Mouse (Mus musculus) forebrain, embryonic 11.5 days (tissue): Measurements from ENCODE around the gene Vps53. TPM values are rescaled to one million over a fixed set of nuclear protein-coding genes. Genes with fewer than 3 reads are reported as not detected.

Experiments used
- ATAC-seq: fragments of 200-750 bp; cut with Nextera tagmentation; replicated peaks from 2 replicates; pipeline ENCODE4 v1.8.0; 2017; ENCODE audit warnings: moderate TSS enrichment; ENCODE audit not compliant: low FRiP score
- DNase-seq: peaks from one replicate; pipeline ENCODE4 v3.0.0-alpha.2; 2017; ENCODE audit warnings: low spot score
- H3K27ac ChIP-seq: fragments of 300-500 bp; sonication (generic); 2 replicates; pipeline ENCODE4 v1.5.1; 2014; ENCODE audit warnings: low read depth, low read length
- H3K27me3 ChIP-seq: fragments of 300-500 bp; sonication (generic); 2 replicates; pipeline ENCODE4 v1.6.1; 2014; ENCODE audit warnings: mild to moderate bottlenecking, low read length, mixed read lengths; ENCODE audit not compliant: control insufficient read depth, insufficient read depth
- H3K36me3 ChIP-seq: fragments of 300-500 bp; sonication (generic); 2 replicates; pipeline ENCODE4 v1.6.1; 2014; ENCODE audit warnings: mild to moderate bottlenecking, low read length, moderate library complexity, mixed read lengths; ENCODE audit not compliant: control insufficient read depth, insufficient read depth
- H3K4me1 ChIP-seq: fragments of 300-500 bp; sonication (generic); replicated peaks from 2 replicates; pipeline ENCODE4 v1.6.1; 2014; ENCODE audit warnings: low read length, mixed read lengths; ENCODE audit not compliant: control insufficient read depth, insufficient read depth
- H3K4me2 ChIP-seq: fragments of 300-500 bp; sonication (generic); 2 replicates; pipeline ENCODE4 v1.6.1; 2014; ENCODE audit warnings: low read depth, mild to moderate bottlenecking, low read length, moderate library complexity, mixed read lengths; ENCODE audit not compliant: severe bottlenecking
- H3K4me3 ChIP-seq: fragments of 300-500 bp; sonication (generic); 2 replicates; pipeline ENCODE4 v1.5.1; 2014; ENCODE audit warnings: low read depth, low read length
- H3K9ac ChIP-seq: fragments of 300-500 bp; sonication (generic); 2 replicates; pipeline ENCODE4 v1.6.1; 2014; ENCODE audit warnings: low read length
- H3K9me3 ChIP-seq: fragments of 300-500 bp; sonication (generic); 2 replicates; pipeline ENCODE4 v1.6.1; 2016; ENCODE audit warnings: low read length, mixed read lengths; ENCODE audit not compliant: control insufficient read depth
- WGBS: fragments of 180-500 bp; shearing (Covaris S2); extraction: QIAGEN DNeasy Blood & Tissue Kit; methylation state at CpG from one replicate; pipeline ENCODE4 v1.1.7; 2014; 5-methylcytosine and 5-hydroxymethylcytosine counted together
- polyA plus RNA-seq: library from polyadenylated mRNA; unstranded; fragments of >200 nt; fragmentation: Nextera tagmentation; extraction: Ambion mirVana; gene quantifications from 2 replicates; pipeline ENCODE4 v1.2.1, GENCODE M21; 2014

The Vps53 gene
- polyA plus RNA-seq, 1 experiment from 2014 or later, result 43.6 TPM

GRCm38 (mm10) chr11:76064411-76064810 is 115.0 kb downstream of the Vps53 start:
- no peak overlapping the region for H3K9ac ChIP-seq
- H3K4me1 ChIP-seq, result no peaks in the 10 kb centered on the region
- WGBS, result 85% methylated on average over 7 of the region's 7 CpGs
- DNase-seq, result no peak
- H3K9me3 ChIP-seq, result no peaks in the 10 kb centered on the region
- H3K27me3 ChIP-seq, result no peaks in the 10 kb centered on the region
- no peak overlapping the region for H3K4me2 ChIP-seq
- no peak overlapping the region for H3K27ac ChIP-seq
- H3K4me3 ChIP-seq, result no peak overlapping the region
- no peaks in the 10 kb centered on the region for H3K36me3 ChIP-seq
- ATAC-seq, result no peak

DNA sequence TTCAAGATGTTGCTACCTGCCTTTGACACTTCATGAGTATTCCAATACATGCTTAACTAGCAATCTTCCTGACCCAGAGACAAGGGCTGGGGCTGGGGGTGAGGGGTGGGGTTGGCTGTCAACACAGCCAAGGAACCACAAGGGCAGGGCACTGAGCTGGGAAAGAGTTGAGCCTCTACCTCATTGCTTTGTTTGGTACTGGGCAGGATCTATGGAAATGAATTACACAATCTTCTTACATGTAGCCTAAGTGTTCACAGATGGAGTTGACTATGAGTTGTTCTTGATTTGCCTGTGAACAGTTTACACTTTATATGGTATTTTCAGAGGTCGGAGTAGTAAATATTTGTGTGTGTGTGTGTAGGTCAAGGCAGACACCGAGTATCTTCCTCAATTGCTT is 118.5 kb downstream of the Vps53 start:
- Histone ChIP-seq H3K9me3 (no peaks in the 10 kb centered on the region), H3K27ac (no peak overlapping the region), H3K27me3 (no peaks in the 10 kb centered on the region), H3K4me1 (no peaks in the 10 kb centered on the region), H3K9ac (no peak overlapping the region), H3K4me2 (no peak overlapping the region), H3K4me3 (no peak overlapping the region), H3K36me3 (no peaks in the 10 kb centered on the region)
- ATAC-seq (no peak), DNase-seq (no peak)
- WGBS, result 94% methylated on average over 2 of the region's 2 CpGs

DNA sequence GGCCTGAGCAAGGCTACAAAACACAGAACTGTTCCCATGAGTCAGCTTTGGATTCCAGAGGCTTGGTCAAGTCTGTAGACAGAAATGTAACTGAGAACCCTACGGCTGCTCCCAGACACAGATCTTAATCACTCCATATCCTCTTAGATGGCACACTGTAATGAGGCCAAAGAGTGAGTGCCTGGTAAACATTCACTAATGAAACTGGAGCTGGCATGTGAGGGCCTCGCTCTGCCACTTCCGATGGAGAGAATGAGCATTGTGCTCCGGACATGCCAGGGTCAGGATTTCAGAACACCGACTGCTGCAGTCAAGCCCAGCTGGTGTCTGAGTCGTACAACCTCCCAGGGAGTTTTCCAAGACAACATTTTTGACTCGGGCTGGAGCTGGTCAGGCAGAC is 119.5 kb downstream of the Vps53 start:
- ATAC-seq, result no peak
- no peak overlapping the region for H3K4me2 ChIP-seq
- H3K36me3 ChIP-seq, result no peaks in the 10 kb centered on the region
- H3K27ac ChIP-seq, result no peak overlapping the region
- no peaks in the 10 kb centered on the region for H3K4me1 ChIP-seq
- no peak for DNase-seq
- no peak overlapping the region for H3K4me3 ChIP-seq
- no peaks in the 10 kb centered on the region for H3K27me3 ChIP-seq
- no peaks in the 10 kb centered on the region for H3K9me3 ChIP-seq
- no peak overlapping the region for H3K9ac ChIP-seq
- 88% methylated on average over 7 of the region's 7 CpGs for WGBS

DNA sequence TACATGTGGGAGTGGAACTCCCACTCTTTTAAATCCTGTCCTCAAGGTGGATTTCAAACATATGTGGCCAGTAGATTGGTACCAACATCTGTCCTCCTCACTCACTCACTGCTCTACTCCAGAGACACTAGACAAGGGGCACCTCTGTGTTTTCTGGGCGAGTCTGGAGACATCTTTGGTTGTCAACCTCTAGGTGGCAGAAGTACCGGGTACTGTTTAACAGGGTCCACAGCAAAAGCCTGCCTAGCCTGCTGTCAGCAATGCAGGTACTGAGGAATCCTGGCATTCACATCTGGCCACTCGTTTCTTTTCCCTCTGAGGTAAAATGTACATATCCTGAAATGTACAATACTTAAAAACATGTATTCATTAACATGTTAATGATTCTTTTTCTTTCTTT is 123.0 kb downstream of the Vps53 start:
- ATAC-seq (no peak), DNase-seq (no peak)
- Histone ChIP-seq H3K4me2 (no peak overlapping the region), H3K9ac (no peak overlapping the region), H3K4me3 (no peak overlapping the region), H3K4me1 (no peaks in the 10 kb centered on the region), H3K27ac (no peak overlapping the region), H3K27me3 (no peaks in the 10 kb centered on the region), H3K9me3 (no peaks in the 10 kb centered on the region), H3K36me3 (no peaks in the 10 kb centered on the region)
- WGBS, result 27% methylated on average over 3 of the region's 3 CpGs

DNA sequence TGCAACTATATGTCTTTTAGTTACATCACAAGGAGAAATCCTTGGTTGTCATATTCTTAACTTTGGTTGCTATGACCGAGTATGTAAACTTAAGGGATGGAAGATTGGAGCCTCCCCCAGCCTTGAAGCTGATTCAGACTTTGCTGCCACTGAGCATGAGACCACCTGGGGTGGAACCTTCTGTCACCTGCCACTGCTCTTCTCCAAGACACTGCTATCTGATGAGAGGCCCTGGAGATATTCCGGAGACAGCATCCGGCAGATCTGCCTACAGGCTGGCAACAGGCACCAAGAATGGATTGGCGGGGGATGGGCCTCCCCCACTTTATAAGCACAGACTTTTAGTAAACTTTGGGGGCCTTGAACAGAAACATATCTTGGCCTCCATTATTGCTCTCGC is 127.0 kb downstream of the Vps53 start:
- Histone ChIP-seq H3K9ac (no peak overlapping the region), H3K9me3 (no peaks in the 10 kb centered on the region), H3K4me1 (no peaks in the 10 kb centered on the region), H3K36me3 (no peaks in the 10 kb centered on the region), H3K27me3 (no peaks in the 10 kb centered on the region), H3K27ac (no peak overlapping the region), H3K4me3 (no peak overlapping the region), H3K4me2 (no peak overlapping the region)
- 91% methylated on average over 5 of the region's 5 CpGs for WGBS
- ATAC-seq (no peak), DNase-seq (no peak)

DNA sequence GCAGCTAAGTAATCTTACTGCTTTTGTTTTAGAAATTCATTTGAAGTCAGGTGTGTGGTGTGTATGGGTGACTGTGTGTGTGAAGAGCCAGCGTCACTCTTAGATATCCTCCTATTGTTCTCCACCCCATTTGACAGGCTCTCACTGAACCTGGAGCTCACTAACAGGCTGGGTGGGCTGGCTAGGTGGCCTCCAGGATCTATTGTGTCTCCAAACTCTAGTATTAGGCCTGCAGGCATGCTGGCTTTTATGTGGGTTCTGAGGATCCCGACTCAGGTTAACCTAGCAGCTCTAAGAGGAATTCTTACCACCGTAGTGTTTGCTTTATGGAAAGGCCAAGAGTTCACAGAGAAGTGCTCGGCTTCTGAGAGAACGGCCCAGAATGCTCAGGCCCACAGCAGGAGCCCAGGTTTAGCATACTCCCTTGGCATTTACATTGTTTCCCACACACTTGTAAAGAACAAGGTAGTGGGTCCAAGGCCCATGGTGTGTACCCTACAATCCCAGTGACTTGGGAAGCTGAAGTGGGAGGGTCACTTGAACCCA is 128.4 kb downstream of the Vps53 start:
- Histone ChIP-seq H3K4me2 (no peak overlapping the region), H3K27me3 (no peaks in the 10 kb centered on the region), H3K36me3 (no peaks in the 10 kb centered on the region; the same call in 1 of the 2 replicates), H3K4me3 (no peak overlapping the region), H3K9ac (no peak overlapping the region), H3K9me3 (no peaks in the 10 kb centered on the region), H3K27ac (no peak overlapping the region), H3K4me1 (no peaks in the 10 kb centered on the region)
- 44% methylated on average over 5 of the region's 5 CpGs for WGBS
- DNase-seq (no peak), ATAC-seq (no peak)

DNA sequence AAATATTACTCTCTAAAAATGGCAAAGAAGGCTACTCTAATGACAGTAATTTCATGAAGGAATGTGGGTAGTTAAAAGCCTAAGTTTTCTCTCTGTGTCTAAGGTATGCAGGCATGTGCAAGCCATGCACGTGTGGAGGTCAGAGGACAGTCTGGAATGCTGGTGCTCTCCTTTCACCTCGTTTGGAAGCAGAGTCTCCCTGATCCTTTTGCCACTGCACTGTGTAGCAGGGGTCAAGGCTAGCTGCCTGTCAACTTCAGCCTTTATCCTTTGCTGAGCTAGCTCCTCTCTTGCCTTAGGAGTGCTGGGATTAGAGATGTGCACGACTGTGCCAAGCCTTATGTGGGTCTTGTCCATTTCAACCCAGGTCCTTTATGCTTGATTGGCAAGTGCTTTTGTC is 128.9 kb downstream of the Vps53 start:
- Histone ChIP-seq H3K4me1 (no peaks in the 10 kb centered on the region), H3K4me3 (no peak overlapping the region), H3K9ac (no peak overlapping the region), H3K36me3 (no peaks in the 10 kb centered on the region; the same call in 1 of the 2 replicates), H3K9me3 (no peaks in the 10 kb centered on the region), H3K27me3 (no peaks in the 10 kb centered on the region), H3K27ac (no peak overlapping the region), H3K4me2 (no peak overlapping the region)
- 37% methylated on average over 3 of the region's 3 CpGs for WGBS
- DNase-seq (no peak), ATAC-seq (no peak)

DNA sequence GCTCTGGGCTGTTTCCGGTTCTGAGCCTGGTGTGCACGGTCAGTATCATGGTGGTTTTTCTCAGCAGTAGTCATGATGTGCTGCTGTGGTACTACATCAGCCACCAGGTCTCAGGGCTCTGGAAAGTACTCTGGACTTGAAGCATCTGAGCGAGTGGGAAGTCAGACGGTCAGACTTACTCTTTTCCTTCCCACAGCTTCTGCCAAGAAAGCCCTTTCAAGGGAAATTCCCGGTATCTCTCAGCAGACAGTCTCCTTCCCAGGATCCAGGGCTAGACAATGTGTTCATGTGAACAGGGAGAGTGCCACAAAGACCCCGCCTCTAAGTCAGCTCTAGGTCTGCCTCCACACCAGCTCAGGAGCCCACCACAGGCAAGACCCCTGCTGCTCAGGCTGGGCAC is 134.1 kb downstream of the Vps53 start:
- H3K4me2 ChIP-seq, result no peak overlapping the region
- H3K27me3 ChIP-seq, result no peaks in the 10 kb centered on the region
- H3K4me3 ChIP-seq, result no peak overlapping the region
- ATAC-seq (no peak), DNase-seq (no peak)
- H3K36me3 ChIP-seq, result no peaks in the 10 kb centered on the region; the same call in 1 of the 2 replicates
- WGBS, result 89% methylated on average over 6 of the region's 6 CpGs
- no peak overlapping the region for H3K9ac ChIP-seq
- no peak overlapping the region for H3K27ac ChIP-seq
- H3K9me3 ChIP-seq, result no peaks in the 10 kb centered on the region
- no peaks in the 10 kb centered on the region; the same call in 1 of the 2 replicates for H3K4me1 ChIP-seq

- H3K9ac ChIP-seq, result no peak overlapping the region
- no peak overlapping the region for H3K27ac ChIP-seq
- H3K4me1 ChIP-seq, result no peaks in the 10 kb centered on the region; the same call in 1 of the 2 replicates
- ATAC-seq (no peak), DNase-seq (no peak)
- H3K36me3 ChIP-seq, result no peaks in the 10 kb centered on the region; the same call in 1 of the 2 replicates
- H3K4me3 ChIP-seq, result no peak overlapping the region
- WGBS, result 95% methylated on average over 6 of the region's 6 CpGs
- no peaks in the 10 kb centered on the region for H3K9me3 ChIP-seq
- no peak overlapping the region for H3K4me2 ChIP-seq
- no peaks in the 10 kb centered on the region for H3K27me3 ChIP-seq
Measured at GRCm38 (mm10) chr11:76044468-76044867, 135.0 kb downstream of the Vps53 start.
